Mouse (Mus musculus) hindbrain, embryonic 14.5 days (tissue): ENCODE data around the gene Zfp655. TPM values are rescaled to one million over a fixed set of nuclear protein-coding genes. Genes with fewer than 3 reads are reported as not detected.

ENCODE experiments used
- ATAC-seq: fragments of 200-750 bp; cut with Nextera tagmentation; 2 replicates; pipeline ENCODE4 v1.8.0; 2017; ENCODE audit warnings: moderate number of reproducible peaks, mild to moderate bottlenecking, moderate TSS enrichment, moderate library complexity; ENCODE audit not compliant: low FRiP score
- DNase-seq: peaks from one replicate; pipeline ENCODE4 v3.0.0-alpha.2; 2015; ENCODE audit warnings: low spot score
- H3K27ac ChIP-seq: fragments of 300-500 bp; sonication (generic); 2 replicates; pipeline ENCODE4 v1.5.1; 2014; ENCODE audit warnings: mild to moderate bottlenecking, moderate library complexity
- H3K27me3 ChIP-seq: fragments of 300-500 bp; sonication (generic); 2 replicates; pipeline ENCODE4 v1.6.1; 2014; ENCODE audit warnings: mild to moderate bottlenecking, low read length, mixed read lengths; ENCODE audit not compliant: control insufficient read depth, insufficient read depth
- H3K36me3 ChIP-seq: fragments of 300-500 bp; sonication (generic); replicated peaks from 2 replicates; pipeline ENCODE4 v1.6.1; 2014; ENCODE audit not compliant: control insufficient read depth, insufficient read depth
- H3K4me1 ChIP-seq: fragments of 300-500 bp; sonication (generic); replicated peaks from 2 replicates; pipeline ENCODE4 v1.6.1; 2014; ENCODE audit warnings: antibody characterized with exemption, low read length, mixed read lengths; ENCODE audit not compliant: control insufficient read depth, insufficient read depth
- H3K4me2 ChIP-seq: fragments of 300-500 bp; sonication (generic); replicated peaks from 2 replicates; pipeline ENCODE4 v1.6.1; 2014; ENCODE audit warnings: mild to moderate bottlenecking, moderate library complexity
- H3K4me3 ChIP-seq: fragments of 300-500 bp; sonication (generic); replicated peaks from 2 replicates; pipeline ENCODE4 v1.5.1; 2014; ENCODE audit warnings: mild to moderate bottlenecking, low read length
- H3K9ac ChIP-seq: fragments of 300-500 bp; sonication (generic); 2 replicates; pipeline ENCODE4 v1.6.1; 2014
- H3K9me3 ChIP-seq: fragments of 300-500 bp; sonication (generic); 2 replicates; pipeline ENCODE4 v1.6.1; 2016; ENCODE audit warnings: low read length; ENCODE audit not compliant: control insufficient read depth
- WGBS: fragments of 180-500 bp; shearing (Covaris S2); extraction: QIAGEN DNeasy Blood & Tissue Kit; methylation state at CpG from one replicate; pipeline ENCODE4 v1.1.7; 2014; 5-methylcytosine and 5-hydroxymethylcytosine counted together
- polyA plus RNA-seq: library from polyadenylated mRNA; unstranded; fragments of >200 nt; fragmentation: Nextera tagmentation; extraction: Ambion mirVana; gene quantifications from 2 replicates; pipeline ENCODE4 v1.2.1, GENCODE M21; 2014

Zfp655 gene
- 40.1 and 42.0 TPM in 2 replicates for polyA plus RNA-seq

DNA sequence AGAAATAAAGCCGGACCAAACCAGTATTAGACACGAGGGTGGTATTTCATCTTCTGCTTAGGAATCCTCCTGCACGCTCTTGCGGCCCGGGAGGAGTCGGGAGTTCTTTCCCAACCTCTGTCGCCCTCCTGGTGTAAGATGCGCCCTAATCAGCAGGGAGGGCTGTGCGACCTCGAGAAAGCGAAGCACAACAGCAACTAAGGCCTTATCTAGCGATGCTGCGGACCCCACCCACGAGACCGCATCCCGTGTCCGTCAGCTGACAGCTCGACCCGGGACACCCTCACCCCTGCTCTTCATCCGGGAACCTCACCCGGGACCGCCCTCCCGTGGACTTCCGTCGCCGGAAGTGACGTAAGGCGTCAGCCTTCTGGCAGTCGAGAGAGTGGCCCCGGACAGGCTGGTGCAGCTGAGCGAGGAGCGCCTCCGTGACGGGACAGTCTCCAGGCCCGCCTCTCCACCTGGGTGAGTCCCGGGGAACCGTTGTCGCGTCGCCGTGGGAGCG is at the start of gene Zfp655:
Gene Zfp655, plus strand, starts transcription at position 349 of the 505 bp plus-strand sequence.
- H3K4me2 ChIP-seq = peak within 1 kb of the TSS; percentile 77
- H3K36me3 ChIP-seq = peaks cover 32% of the 10 kb centered on the region
- ATAC-seq = peak; percentile 98
- WGBS = under 1% methylated on average over 42 of the region's 42 CpGs
- 0 out of 2 replicates have a peak, but pooled peaks cover 3% of the 10 kb centered on the region for H3K27me3 ChIP-seq
- no peaks in the 10 kb centered on the region for H3K9me3 ChIP-seq
- peaks cover 17% of the 10 kb centered on the region for H3K4me1 ChIP-seq
- H3K27ac ChIP-seq = peak within 1 kb of the TSS; percentile 89
- peak within 1 kb of the TSS; percentile 96 for H3K4me3 ChIP-seq
- H3K9ac ChIP-seq = peak within 1 kb of the TSS; percentile 97
- peak; percentile 98 for DNase-seq

DNA sequence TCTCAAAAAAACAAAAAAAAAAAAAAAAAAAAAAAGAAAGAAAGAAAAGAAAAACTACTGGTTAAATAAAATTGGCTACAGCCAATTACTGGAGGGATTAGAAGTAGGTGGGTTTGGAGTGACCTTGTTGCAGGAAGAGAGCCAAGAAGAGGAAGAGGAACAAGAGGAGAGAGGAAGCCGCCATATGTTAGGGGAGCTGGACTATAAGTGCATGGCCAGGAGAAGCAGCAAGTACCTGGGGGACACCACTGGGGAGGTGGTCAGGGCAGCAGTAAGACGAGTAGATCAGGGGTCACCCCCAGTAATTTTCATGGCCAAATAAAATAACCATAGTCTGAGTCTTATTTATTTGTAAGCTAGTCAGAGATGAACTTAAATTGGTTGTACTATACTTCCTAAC is 46.3 kb upstream of the Zfp655 start:
- Histone ChIP-seq H3K36me3 (peaks cover 79% of the 10 kb centered on the region), H3K27ac (no peak overlapping the region), H3K4me2 (no peak overlapping the region), H3K4me3 (no peak overlapping the region), H3K9ac (no peak overlapping the region), H3K4me1 (peaks cover 9% of the 10 kb centered on the region), H3K27me3 (no peaks in the 10 kb centered on the region), H3K9me3 (no peaks in the 10 kb centered on the region)
- 96% methylated on average over 2 of the region's 2 CpGs for whole genome bisulfite sequencing
- ATAC-seq (no peak), DNase-seq (no peak)

DNA sequence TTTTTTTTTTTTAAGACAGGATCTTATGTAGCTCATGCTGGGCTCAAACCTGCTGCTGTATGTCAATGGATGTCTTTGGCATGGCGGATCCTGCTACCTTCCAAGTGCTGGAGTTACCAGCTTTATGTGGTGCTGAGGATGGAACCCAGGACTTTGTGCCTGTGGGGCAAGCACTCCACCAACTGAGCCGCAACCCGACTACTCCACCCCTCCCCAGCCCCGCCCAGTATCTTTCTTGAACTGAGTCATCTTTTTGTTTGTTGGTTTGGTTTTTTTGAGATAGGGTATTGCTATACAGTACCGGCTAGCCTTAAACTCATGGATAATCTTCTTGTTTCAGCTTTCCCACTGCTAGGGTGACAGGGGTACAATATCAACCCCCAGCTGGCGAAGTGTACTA is 42.1 kb upstream of the Zfp655 start:
- Histone ChIP-seq H3K4me3 (no peak overlapping the region), H3K4me2 (no peak overlapping the region), H3K27me3 (no peaks in the 10 kb centered on the region), H3K36me3 (peaks cover 49% of the 10 kb centered on the region), H3K9ac (no peak overlapping the region), H3K9me3 (no peaks in the 10 kb centered on the region), H3K4me1 (peaks cover 18% of the 10 kb centered on the region), H3K27ac (no peak overlapping the region)
- DNase-seq (no peak), ATAC-seq (no peak)
- 99% methylated on average over 6 of the region's 6 CpGs for WGBS

DNA sequence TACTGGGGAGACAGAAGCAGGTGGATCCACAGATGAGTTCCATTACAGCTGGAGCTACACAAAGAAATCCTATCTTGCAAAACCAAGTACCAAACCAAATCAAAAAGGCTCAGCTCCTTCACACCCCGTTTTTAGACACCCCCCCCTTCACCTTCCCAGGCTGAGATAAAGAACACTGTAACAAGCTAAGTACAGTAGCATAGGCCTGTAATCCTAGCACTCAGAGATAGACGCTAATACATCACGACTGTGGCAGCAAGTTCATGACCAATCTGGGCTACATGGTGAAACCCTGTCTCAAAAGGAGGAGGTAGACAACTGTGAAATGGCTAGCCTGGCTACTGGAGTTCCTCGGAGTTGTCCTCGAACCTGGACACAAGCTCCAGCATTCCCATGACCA is 41.1 kb upstream of the Zfp655 start:
- Histone ChIP-seq H3K27ac (no peak overlapping the region), H3K36me3 (peaks cover 49% of the 10 kb centered on the region), H3K27me3 (no peaks in the 10 kb centered on the region), H3K9me3 (no peaks in the 10 kb centered on the region), H3K4me1 (peaks cover 18% of the 10 kb centered on the region), H3K4me2 (peak overlapping the region; percentile 74), H3K4me3 (peak overlapping the region; percentile 82), H3K9ac (peak overlapping the region; percentile 93)
- DNase-seq (no peak), ATAC-seq (no peak)
- WGBS = 60% methylated on average over 5 of the region's 5 CpGs

DNA sequence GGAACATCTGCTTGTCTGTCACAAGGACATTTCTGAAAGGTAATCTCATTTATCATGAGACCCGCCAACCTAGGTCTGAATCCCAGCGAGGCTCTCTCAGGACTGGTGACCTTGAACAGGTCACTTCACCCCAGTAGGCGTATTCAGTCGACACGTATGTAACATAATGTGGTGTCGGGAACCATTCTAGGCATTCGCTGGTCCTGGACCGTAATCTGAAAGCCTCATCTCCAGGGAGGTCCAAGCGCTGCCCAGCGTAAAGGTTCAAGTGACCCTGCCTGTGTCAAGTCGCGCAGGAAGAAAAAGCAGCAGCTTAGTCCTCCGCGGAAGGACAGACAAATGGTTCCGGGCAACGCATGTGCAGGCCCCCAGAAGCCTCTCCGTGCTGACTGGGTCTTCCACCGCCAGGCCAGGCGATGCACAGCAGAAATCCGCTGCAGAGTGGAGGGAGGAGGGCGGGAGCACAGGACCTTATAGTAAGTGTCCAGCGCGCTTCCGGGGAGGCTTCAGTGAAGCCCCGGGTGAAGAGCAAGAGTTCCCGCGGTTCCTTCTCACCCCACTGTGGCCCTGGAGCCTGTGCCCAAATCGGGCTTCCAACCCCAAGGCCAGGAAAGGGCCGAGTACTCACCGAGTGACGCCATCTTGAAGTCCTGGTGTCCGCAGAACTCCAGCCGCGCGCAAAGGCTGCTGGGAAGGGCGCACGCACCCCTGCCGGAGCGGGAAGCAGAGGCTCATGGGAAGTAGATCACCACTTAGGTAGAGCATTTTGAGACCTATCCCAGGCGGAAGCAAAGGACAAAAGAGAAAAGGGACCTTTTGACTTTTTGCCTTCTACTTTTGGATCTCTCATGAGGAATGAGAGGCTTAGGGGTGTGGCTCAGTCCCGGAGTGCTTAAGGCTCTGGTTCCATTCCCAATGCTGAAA is 40.4 kb upstream of the Zfp655 start:
- no peaks in the 10 kb centered on the region for H3K9me3 ChIP-seq
- ATAC-seq = peak; percentile 90
- under 1% methylated on average over 41 of the region's 41 CpGs for WGBS
- peak overlapping the region; percentile 88 for H3K27ac ChIP-seq
- no peaks in the 10 kb centered on the region for H3K27me3 ChIP-seq
- peaks cover 18% of the 10 kb centered on the region for H3K4me1 ChIP-seq
- peaks cover 49% of the 10 kb centered on the region for H3K36me3 ChIP-seq
- H3K4me3 ChIP-seq = peak overlapping the region; percentile 82
- peak overlapping the region; percentile 93 for H3K9ac ChIP-seq
- DNase-seq = peak; percentile 93
- H3K4me2 ChIP-seq = peak overlapping the region; percentile 74

DNA sequence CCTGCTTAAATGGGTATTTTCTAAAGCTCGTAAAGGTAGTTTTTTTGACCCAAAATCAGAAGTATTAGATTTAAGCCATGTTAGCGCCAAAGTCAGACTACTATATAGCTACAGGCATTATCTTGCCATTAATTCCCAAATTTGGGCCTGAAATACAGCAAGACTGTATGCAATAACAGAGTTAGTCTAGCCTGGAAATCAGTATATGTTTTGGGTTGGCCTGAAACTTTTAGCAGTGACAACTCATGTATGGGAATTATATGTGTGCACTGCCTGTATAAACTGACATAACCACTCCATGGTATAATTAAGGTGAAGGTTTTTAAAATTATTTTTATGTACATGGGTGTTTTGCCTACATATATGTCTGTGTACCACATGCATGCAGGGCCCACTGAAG is 39.6 kb upstream of the Zfp655 start, which contains the start of gene Atp5j2:
Gene Atp5j2, minus strand, starts transcription at position 101 of the 400 bp plus-strand sequence.
- ATAC-seq = no peak
- Histone ChIP-seq H3K9me3 (no peaks in the 10 kb centered on the region), H3K4me3 (peak within 1 kb of the TSS; percentile 82), H3K27ac (peak within 1 kb of the TSS; percentile 88), H3K4me1 (peaks cover 18% of the 10 kb centered on the region), H3K9ac (peak within 1 kb of the TSS; percentile 93), H3K27me3 (no peaks in the 10 kb centered on the region), H3K36me3 (peaks cover 47% of the 10 kb centered on the region), H3K4me2 (peak within 1 kb of the TSS; percentile 74)
- DNase-seq = no peak
- 89% methylated on average over 2 of the region's 2 CpGs for WGBS

DNA sequence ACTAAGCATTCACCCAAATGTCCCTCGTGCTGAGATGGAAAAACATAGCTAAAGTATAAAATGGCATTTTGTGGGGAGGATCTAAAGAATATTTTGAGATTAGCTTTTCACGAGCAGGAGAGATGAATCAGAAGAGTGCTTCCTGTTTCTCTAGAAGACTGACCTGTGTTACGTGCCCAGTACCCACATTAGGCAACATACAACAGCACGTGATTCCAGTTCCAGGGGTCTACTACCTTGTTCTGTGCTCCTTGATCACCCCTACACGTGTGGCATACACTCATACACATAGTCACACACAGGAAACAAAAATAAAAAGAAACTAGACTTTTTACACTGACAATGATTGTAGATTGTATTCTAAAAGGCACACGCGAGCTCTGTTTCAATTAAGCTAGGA is 31.1 kb upstream of the Zfp655 start:
- no peak overlapping the region for H3K9ac ChIP-seq
- no peak overlapping the region for H3K27ac ChIP-seq
- ATAC-seq (no peak), DNase-seq (no peak)
- H3K36me3 ChIP-seq = peaks cover 19% of the 10 kb centered on the region
- H3K27me3 ChIP-seq = no peaks in the 10 kb centered on the region
- WGBS = 80% methylated on average over 7 of the region's 7 CpGs
- peak overlapping the region; percentile 48; the same call in 1 of the 2 replicates for H3K4me3 ChIP-seq
- H3K4me1 ChIP-seq = peaks cover 17% of the 10 kb centered on the region
- peak overlapping the region; percentile 77 for H3K4me2 ChIP-seq
- no peaks in the 10 kb centered on the region for H3K9me3 ChIP-seq

DNA sequence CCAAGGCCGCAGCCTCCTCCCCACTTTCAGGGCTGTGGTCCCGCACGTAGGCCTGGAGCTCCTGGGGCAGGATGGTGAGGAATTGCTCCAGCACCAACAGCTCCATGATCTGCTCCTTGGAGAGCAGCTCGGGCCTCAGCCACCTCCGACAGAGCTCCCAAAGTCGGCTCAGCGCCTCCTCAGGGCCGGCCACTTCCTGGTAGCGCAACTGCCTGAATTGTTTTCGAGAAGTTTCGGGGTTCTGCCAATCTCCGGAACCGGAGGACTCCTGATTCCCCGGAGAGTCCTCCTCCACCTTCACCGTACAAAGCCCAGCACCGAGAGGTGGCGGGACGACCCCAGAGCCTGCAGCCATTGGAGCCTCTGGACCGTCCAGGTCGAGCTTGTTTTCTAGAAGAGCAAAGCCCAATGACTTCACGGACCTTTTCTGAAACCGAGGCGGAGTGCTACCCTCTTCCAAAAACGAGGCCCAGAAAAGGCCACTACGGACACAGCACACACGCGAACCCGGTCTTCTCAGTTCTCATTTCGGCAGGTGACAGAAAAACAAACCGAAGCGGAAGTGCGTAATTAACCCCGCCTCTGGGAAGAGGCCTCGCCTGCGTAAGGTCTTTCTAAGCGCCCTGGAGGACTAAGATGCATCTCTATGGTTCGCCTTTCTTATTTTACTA is 30.1 kb upstream of the Zfp655 start, which contains the start of gene Zkscan14:
Gene Zkscan14, minus strand, starts transcription at position 548 of the 671 bp plus-strand sequence.
- peak within 1 kb of the TSS; percentile 48 for H3K4me3 ChIP-seq
- WGBS = 2% methylated on average over 37 of the region's 37 CpGs
- ATAC-seq = peak; percentile 15; the same call in 1 of the 2 replicates

DNA sequence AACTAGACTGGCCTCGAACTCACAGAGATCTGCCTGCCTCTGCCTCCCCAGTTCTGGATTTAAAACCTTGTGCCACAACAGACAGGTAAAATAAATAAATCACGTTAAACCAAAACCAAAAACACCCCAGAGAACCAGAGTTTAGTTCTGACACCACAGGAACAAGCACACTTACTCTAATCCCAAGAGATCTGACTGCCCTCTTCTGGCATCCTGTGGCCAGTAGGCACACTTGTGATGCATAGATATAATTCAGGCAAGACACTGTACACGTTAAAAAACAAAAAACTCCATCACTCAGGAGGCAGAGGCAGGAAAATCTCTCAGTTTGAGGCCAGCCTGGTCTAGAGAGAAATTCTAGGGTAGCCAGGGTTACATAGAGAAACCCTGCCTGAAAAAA is 29.1 kb upstream of the Zfp655 start:
- Histone ChIP-seq H3K9me3 (no peaks in the 10 kb centered on the region), H3K36me3 (peaks cover 3% of the 10 kb centered on the region), H3K4me3 (no peak overlapping the region), H3K4me1 (peaks cover 24% of the 10 kb centered on the region), H3K9ac (no peak overlapping the region), H3K27me3 (no peaks in the 10 kb centered on the region), H3K27ac (no peak overlapping the region), H3K4me2 (no peak overlapping the region)
- ATAC-seq (no peak), DNase-seq (no peak)
- WGBS = 50% methylated on average over 3 of the region's 3 CpGs

More for the DNA sequence above, 30.1 kb upstream of the Zfp655 start, which contains the start of gene Zkscan14:
- H3K36me3 ChIP-seq = peaks cover 9% of the 10 kb centered on the region
- DNase-seq = peak; percentile 88
- H3K4me1 ChIP-seq = peaks cover 24% of the 10 kb centered on the region
- peak within 1 kb of the TSS; percentile 72 for H3K9ac ChIP-seq
- peak within 1 kb of the TSS; percentile 24; the same call in 1 of the 2 replicates for H3K27ac ChIP-seq
- peak within 1 kb of the TSS; percentile 77 for H3K4me2 ChIP-seq
- no peaks in the 10 kb centered on the region for H3K9me3 ChIP-seq
- no peaks in the 10 kb centered on the region for H3K27me3 ChIP-seq
